Mouse (Mus musculus) urinary bladder, postnatal 14 days (tissue): Measurements from ENCODE around the gene Hmga1.

Source experiments
- DNase-seq: peaks from one replicate; pipeline ENCODE4 v3.0.0; 2021; ENCODE audit warnings: low spot score

The Hmga1 gene

DNA sequence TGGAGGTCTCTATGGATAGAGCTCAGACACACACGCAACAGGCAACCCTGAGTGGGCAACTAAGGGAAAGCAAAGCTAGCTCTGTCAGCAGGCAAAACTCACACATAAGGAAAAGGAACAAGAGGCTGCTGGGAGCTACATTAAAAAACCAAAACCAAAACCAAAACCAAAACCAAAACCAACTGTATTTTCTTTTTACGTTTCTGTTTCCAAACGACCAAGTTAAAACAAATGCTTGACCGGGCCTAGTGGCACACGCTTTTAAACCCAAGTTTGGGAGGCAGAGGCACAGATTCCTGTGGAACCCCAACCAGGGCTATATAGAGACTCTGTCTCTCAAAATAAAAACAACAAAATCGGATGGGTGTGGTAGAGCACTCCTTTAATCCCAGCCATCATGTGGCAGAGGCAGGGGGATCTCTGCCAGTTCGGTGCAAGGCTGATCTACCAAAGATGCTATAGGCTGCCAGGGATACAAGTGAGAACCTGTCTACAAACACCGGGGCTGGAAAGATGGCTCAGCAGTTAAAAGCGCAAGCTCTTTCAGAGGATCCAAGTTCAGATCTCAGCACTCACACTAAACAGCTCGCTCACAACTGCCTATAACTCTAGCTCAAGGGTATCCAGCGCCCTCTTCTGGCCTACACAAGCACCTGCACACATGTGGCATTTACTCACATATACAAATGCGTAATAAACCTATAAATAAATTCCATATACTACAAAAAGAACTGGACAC, 35.7 kb downstream of the Hmga1 start:
- no peak for DNase-seq

- DNase-seq = no peak
These were observed 36.2 kb downstream of the Hmga1 start for GRCm38 (mm10) chr17:27592565-27592910.

DNA sequence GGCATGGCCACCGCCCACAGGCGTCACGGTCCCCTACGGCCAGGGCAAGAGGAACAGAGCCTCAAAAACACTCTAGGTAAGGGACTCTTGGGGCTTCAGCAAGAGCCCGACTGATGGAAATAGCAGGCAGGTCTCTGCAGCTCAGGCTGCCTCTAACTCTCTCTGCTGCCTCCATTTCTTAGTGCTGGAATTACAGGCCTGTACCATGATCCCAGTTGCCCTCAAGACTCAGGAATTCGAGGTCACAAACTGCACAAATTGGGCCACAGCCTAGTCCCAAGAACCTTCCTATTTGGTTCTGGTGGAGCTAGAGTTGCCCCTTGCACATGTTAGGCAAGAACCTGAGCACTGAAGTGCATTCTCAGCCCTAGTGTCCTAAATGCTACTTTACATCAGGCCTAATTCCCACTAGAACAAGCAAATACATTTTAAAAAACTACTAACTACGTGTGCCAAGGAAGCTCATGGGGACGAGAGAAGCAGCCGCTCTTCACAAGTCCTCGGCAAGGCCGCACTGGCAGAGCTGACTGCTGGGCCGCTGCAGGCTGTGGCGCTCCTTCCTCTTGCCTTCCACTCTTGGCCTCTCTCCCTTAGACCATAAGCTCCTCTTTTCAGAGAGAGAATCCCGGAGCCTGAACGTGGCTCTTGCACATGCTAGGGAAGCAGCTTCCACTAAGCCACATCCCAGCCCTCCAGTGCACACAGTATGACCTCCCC, 39.5 kb downstream of the Hmga1 start:
- no peak for DNase-seq

DNA sequence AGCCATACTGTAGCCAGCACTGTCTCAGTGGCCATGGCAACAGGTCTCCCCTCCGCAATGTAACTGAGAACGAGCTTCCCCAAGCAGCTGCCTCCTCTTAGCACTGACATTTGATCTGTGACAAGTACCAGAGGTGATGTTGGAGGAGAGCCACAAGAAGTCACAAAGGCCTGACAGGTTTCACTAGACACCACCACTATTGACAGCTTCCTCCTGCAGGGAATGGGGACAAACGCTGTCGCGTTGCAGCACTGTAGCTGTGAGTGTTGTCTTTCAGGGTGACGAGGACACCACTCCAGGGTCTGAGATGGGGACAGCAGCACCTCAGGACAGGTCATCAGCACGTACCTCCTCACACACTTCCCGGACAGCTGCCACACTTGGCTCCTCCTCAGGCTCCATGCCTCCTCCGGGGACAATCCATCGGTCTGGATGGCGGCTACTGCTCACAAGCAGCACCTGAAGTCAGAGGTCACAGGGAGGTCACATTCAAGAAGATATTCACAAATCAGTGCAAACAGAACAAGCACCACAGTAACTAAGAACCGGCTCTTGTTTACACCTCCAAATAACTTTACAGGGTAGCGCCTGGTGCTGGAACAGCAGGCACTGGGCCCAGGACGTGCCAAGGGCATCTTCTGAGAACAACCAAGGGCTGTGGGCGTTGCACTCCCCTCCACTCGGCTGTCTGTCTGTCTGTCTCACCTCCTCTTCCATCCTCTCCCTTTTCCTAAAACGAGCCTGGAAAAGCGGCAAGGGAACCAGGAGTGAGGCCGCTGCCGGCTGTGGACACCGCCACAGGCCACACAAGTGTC, 40.3 kb downstream of the Hmga1 start:
- DNase-seq = no peak

DNA sequence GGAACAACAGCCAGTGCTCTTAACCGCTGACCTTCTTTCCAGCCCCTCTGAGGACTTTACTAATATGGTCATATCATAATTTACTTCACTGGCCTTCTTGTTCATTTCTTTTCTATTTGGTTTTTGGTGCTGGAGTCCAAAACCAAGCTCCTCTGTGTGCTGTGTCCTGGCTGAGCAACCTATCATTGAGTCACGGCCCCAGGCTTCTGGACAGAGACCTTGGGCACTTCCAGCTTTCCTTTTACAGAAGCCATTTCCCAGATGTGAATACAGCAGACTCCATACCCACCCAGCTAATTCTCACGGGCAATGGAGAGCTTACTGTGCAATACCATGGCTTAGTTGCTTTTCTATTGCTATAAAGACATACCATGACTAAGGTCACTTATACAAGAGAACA, 44.0 kb downstream of the Hmga1 start:
- DNase-seq = no peak

GRCm38 (mm10) chr17:27600869-27601268, 44.6 kb downstream of the Hmga1 start:
- DNase-seq = no peak

- no peak for DNase-seq
These were observed 46.7 kb downstream of the Hmga1 start for GRCm38 (mm10) chr17:27603036-27603435.

GRCm38 (mm10) chr17:27603522-27604234, 47.4 kb downstream of the Hmga1 start:
- DNase-seq = no peak

GRCm38 (mm10) chr17:27609576-27609975, 53.3 kb downstream of the Hmga1 start:
- no peak for DNase-seq

GRCm38 (mm10) chr17:27610679-27611518, 54.6 kb downstream of the Hmga1 start:
- no peak for DNase-seq

- DNase-seq = no peak
These were observed 55.2 kb downstream of the Hmga1 start for GRCm38 (mm10) chr17:27611519-27611884.

DNA sequence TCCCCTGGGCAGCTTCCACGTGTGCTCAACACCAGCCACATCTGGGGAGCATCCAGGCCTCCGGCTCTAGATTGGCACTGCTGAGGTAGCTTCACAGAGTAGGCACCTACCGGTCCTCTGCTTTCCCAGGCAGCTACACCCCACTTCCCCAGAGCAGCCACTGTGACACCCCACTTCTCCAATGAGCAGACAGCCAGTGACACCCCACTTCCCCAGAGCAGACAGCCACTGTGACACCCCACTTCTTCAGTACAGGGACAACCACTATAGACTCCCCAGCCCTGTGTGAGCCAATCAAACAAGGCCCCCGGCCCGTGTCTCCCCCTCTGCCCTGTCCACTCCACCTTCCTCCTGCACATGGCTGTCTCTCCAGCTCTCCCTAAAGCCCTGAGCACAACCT, 55.7 kb downstream of the Hmga1 start:
- DNase-seq = no peak

DNA sequence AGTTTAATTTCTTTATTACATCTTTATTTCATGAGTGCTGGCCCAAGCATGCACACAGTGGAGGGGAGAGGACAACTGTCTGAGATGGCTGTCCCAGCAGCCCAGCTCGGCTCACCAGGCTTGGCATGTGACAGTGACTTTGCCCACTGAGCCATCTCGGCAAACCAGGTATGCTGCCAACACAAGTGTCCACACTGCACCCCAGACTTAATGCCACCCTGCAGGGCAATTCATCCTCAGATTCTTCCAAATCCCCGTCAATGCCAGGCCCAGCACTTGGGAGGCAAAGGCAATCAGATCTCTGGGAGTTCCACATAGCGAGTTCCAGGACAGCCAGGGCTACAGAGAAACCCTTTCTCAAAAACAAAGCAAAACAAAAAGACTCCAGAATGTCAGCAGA, 56.7 kb downstream of the Hmga1 start:
- DNase-seq = no peak
